Mouse (Mus musculus): ENCODE results near the gene Ifitm1. TPM values are rescaled to one million over a fixed set of nuclear protein-coding genes. Genes with fewer than 3 reads are reported as not detected.
"Not testable (repeated sequence)": the region's sequence is repeated elsewhere in the genome, so short reads cannot be mapped to it uniquely, and the experiment has no call there.

Ifitm1 gene
- polyA plus RNA-seq, 1 experiment from 2014 or later = 15.2 TPM

DNA sequence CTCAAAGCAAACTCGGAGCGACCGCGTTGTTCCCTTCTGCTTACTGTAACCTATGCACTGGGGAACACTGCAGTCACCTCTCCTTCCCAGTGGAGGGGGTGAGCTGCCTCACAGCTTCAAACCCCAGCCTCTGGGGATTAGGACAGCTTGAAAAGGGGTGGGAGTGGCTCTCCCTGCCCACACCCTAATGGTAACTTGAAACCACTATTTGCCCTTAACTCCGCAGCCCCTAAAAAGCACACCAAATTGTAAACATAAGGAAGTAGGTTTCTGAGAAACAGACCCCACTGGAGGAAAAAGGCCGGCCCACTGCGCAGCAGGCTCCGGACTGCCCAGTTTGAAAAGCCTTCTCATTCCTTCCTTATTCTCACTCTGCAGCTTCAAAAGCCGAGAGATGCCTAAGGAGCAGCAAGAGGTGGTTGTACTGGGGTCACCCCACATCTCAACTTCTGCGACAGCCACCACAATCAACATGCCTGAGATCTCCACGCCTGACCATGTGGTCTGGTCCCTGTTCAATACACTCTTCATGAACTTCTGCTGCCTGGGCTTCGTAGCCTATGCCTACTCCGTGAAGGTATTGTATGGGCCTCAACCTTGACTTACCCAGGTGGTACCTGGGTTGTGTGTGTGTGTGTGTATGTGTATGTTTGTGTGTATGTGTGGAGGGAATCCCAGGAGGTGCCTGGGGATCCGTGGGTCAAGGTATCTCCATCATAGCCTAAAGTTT, 1.0 kb downstream of the Ifitm1 start:
- no peaks in the 10 kb centered on the region for H3K36me3 ChIP-seq (ENCODE audit: control insufficient read depth, insufficient read depth)
- no peak for ATAC-seq (ENCODE audit: low read depth)
- no peak overlapping the region for H3K9ac ChIP-seq (ENCODE audit: low read depth, low read length)
- WGBS (ENCODE audit: insufficient replicate concordance) = 16% methylated on average over 14 of the region's 14 CpGs
- no peaks in the 10 kb centered on the region for H3K27me3 ChIP-seq (ENCODE audit: control insufficient read depth, insufficient read depth, low read depth, low read length)
- H3K4me3 ChIP-seq (ENCODE audit: low read depth, low read length) = no peak overlapping the region
- H3K9me3 ChIP-seq (replicated peaks; ENCODE audit: control insufficient read depth, low read length) = no peaks in the 10 kb centered on the region
- H3K4me2 ChIP-seq (ENCODE audit: low read depth, low read length) = no peak overlapping the region; the same call in 1 of the 2 replicates
- no peak overlapping the region for H3K27ac ChIP-seq (ENCODE audit: low read length)
- no peaks in the 10 kb centered on the region; the same call in 1 of the 2 replicates for H3K4me1 ChIP-seq (ENCODE audit: control insufficient read depth, low read depth, low read length)

DNA sequence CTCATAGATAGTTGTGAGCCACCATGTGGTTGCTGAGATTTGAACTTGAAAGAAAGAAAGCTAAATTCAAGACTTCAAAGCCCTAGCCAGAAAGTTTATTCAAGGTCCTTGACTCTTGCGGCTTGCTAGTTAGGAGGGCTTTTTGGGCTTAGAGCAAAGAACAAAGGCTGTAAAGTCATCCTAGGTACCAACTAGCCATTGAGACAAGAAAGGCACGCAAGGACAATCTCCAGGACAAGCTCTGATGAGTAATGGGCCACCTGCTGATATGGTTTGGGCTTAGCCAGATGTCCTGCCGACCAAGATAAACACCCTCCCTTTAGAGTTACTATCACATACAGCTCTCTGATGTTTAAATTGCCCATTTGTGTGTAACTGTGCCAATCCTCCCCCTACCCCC, 1.7 kb downstream of the Ifitm1 start:
- H3K27ac ChIP-seq (ENCODE audit: low read length); H3K27me3 ChIP-seq (ENCODE audit: control insufficient read depth, insufficient read depth, low read depth, low read length); ATAC-seq (ENCODE audit: low read depth); H3K4me2 ChIP-seq (ENCODE audit: low read depth, low read length); H3K9me3 ChIP-seq (replicated peaks; ENCODE audit: control insufficient read depth, low read length); H3K4me1 ChIP-seq (ENCODE audit: control insufficient read depth, low read depth, low read length); H3K9ac ChIP-seq (ENCODE audit: low read depth, low read length); H3K36me3 ChIP-seq (ENCODE audit: control insufficient read depth, insufficient read depth); H3K4me3 ChIP-seq (ENCODE audit: low read depth, low read length): not testable (repeated sequence)
- 34% methylated on average over 3 of the region's 3 CpGs for WGBS (ENCODE audit: insufficient replicate concordance)

DNA sequence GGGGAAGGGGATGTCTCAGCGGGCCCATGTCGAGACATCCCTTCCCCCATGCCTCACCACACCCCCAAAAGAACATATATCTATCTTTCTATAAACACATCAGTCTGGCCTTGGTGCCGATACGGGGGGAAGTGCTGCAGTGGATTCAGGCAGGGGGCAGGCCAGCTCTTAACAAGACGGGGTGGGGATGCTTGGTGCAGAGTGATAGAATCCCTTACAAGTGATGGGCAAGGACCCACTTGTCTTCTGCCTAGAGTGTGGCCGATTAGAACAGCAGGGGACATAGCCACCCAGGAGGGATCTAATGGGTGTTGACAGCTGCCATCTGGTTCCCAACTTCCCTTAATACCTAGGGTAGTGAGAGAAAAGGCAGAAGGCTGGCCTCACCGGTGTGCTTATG, 3.9 kb downstream of the Ifitm1 start:
- Histone ChIP-seq H3K9me3 (replicated peaks; ENCODE audit: control insufficient read depth, low read length) (no peaks in the 10 kb centered on the region), H3K4me2 (ENCODE audit: low read depth, low read length) (no peak overlapping the region), H3K27me3 (ENCODE audit: control insufficient read depth, insufficient read depth, low read depth, low read length) (no peaks in the 10 kb centered on the region), H3K36me3 (ENCODE audit: control insufficient read depth, insufficient read depth) (no peaks in the 10 kb centered on the region), H3K4me3 (ENCODE audit: low read depth, low read length) (no peak overlapping the region), H3K4me1 (ENCODE audit: control insufficient read depth, low read depth, low read length) (no peaks in the 10 kb centered on the region; the same call in 1 of the 2 replicates), H3K27ac (ENCODE audit: low read length) (no peak overlapping the region), H3K9ac (ENCODE audit: low read depth, low read length) (no peak overlapping the region)
- no peak for ATAC-seq (ENCODE audit: low read depth)
- WGBS (ENCODE audit: insufficient replicate concordance) = 27% methylated on average over 7 of the region's 7 CpGs

DNA sequence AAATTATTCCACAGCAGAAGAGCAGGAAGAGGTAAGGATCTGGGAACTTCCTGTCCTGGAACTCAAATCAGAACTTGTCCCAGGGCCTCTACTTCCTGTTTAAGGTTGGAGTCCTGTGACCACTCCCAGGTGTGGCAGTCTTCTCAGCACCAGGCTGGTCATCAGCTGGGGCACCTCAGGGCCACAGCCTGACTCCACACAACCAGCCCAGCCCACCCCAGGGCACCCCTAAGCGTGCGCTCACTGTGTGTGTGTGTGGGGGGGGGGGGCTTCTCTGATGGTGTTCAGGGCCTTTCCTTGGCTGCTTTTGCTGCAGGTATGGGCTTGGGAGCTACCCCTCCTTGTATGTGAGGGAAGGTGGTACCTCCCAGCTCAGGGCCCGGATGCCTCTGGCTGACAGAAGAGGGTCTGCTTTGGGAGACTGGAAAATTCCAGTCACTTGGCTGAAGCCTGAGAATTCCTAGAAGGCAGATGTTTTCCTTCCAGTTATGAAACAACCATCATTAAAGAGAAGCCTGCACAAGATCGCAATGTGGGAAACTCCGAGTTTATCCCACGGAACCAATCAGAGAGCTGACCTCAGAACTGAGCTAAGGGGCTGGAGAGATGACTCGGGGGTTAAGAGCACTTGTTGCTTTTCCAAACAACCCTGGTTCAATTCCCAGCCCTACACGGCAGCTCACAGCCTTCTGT, 4.6 kb downstream of the Ifitm1 start:
- Histone ChIP-seq H3K4me1 (ENCODE audit: control insufficient read depth, low read depth, low read length) (no peaks in the 10 kb centered on the region; the same call in 1 of the 2 replicates), H3K9me3 (replicated peaks; ENCODE audit: control insufficient read depth, low read length) (no peaks in the 10 kb centered on the region), H3K27ac (ENCODE audit: low read length) (no peak overlapping the region), H3K9ac (ENCODE audit: low read depth, low read length) (no peak overlapping the region), H3K4me3 (ENCODE audit: low read depth, low read length) (no peak overlapping the region), H3K4me2 (ENCODE audit: low read depth, low read length) (no peak overlapping the region), H3K36me3 (ENCODE audit: control insufficient read depth, insufficient read depth) (no peaks in the 10 kb centered on the region), H3K27me3 (ENCODE audit: control insufficient read depth, insufficient read depth, low read depth, low read length) (no peaks in the 10 kb centered on the region)
- ATAC-seq (ENCODE audit: low read depth) = no peak
- WGBS (ENCODE audit: insufficient replicate concordance) = 74% methylated on average over 8 of the region's 8 CpGs

DNA sequence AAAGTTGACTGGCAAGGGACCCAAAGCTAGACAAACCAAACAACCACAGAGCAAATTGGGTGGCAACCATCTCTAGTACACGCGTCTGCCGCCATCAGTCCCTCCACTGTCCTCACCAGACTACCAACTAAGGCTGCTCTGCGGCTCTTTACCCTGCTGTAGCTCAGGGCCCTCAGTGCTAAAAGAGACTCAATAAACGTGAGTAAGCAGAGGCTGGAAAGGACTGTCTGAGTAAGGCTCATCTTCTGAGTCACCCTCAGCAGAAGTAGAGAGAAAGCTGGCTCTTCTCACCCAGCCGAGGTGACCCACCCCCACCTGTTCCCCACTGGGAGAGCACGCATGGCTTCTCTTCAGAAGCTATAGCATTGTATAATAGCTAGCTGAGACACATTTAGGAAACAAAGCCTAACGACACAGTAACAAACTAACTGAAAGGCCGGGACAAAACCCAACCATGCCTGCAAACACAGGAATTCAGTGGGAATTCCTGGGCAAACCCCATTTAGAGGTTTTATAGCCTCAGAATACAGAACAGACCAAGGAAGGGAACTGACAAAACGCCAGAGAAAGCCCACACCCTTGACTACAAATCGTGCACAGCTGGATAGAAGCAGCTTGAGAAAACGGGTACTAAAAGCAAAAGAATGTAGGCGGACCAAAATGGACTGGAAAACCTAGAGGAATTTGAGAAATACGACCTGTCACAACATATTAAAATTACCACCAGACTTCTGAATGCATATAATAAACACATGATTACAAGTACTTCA, 6.6 kb downstream of the Ifitm1 start:
- 50% methylated on average over 14 of the region's 14 CpGs for WGBS (ENCODE audit: insufficient replicate concordance)

DNA sequence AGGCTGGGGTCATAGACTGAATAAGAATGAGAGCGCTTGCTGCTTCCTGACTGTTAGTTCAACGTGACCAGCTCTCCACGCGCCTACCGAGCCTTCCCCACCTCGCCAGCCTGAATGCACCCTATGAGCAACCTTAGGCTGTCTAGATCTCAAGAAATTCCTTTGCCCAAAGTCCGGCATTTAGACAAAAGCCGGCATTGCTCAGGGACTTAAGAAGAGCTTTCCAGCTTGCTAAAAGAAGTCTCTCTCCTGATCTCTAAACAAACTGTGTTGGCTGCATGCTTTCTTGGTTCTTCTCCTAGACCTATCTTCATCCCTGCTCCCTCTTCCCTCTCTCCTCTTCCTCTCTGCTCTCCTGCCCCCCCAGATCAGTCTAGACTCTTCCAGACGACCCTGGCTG, 7.9 kb downstream of the Ifitm1 start:
- Histone ChIP-seq H3K4me1 (ENCODE audit: control insufficient read depth, low read depth, low read length) (no peaks in the 10 kb centered on the region; the same call in 1 of the 2 replicates), H3K4me3 (ENCODE audit: low read depth, low read length) (no peak overlapping the region), H3K27ac (ENCODE audit: low read length) (no peak overlapping the region), H3K27me3 (ENCODE audit: control insufficient read depth, insufficient read depth, low read depth, low read length) (no peaks in the 10 kb centered on the region), H3K36me3 (ENCODE audit: control insufficient read depth, insufficient read depth) (no peaks in the 10 kb centered on the region), H3K4me2 (ENCODE audit: low read depth, low read length) (no peak overlapping the region), H3K9ac (ENCODE audit: low read depth, low read length) (no peak overlapping the region), H3K9me3 (replicated peaks; ENCODE audit: control insufficient read depth, low read length) (no peaks in the 10 kb centered on the region)
- WGBS (ENCODE audit: insufficient replicate concordance) = 22% methylated on average over 9 of the region's 9 CpGs
- no peak for ATAC-seq (ENCODE audit: low read depth)

More for the DNA sequence above, 6.6 kb downstream of the Ifitm1 start:
- H3K27ac ChIP-seq (ENCODE audit: low read length) = no peak overlapping the region
- H3K4me3 ChIP-seq (ENCODE audit: low read depth, low read length) = no peak overlapping the region
- H3K27me3 ChIP-seq (ENCODE audit: control insufficient read depth, insufficient read depth, low read depth, low read length) = no peaks in the 10 kb centered on the region
- no peak overlapping the region for H3K9ac ChIP-seq (ENCODE audit: low read depth, low read length)
- H3K4me1 ChIP-seq (ENCODE audit: control insufficient read depth, low read depth, low read length) = no peaks in the 10 kb centered on the region; the same call in 1 of the 2 replicates
- no peak overlapping the region for H3K4me2 ChIP-seq (ENCODE audit: low read depth, low read length)
- no peak for ATAC-seq (ENCODE audit: low read depth)
- H3K9me3 ChIP-seq (replicated peaks; ENCODE audit: control insufficient read depth, low read length) = no peaks in the 10 kb centered on the region
- no peaks in the 10 kb centered on the region for H3K36me3 ChIP-seq (ENCODE audit: control insufficient read depth, insufficient read depth)

DNA sequence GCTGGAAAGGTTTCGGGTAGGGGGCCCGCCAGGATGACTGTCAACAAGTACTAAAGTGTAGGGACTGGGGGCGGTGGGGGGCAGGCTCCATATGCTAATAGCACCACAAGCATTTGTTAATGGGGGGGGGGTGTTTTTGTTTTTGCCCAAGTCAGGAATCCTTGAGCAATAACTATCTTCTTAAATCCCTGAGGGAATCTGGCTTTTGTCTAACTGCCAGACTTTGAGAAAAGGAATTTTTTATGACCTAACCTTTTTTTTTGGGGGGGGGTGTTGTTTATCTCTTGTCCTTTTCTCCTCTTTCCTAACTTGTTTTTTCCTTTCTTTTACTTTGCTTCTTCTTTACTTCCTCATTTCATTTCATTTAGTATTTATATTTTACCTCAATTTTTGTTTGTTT, 8.4 kb downstream of the Ifitm1 start:
- Histone ChIP-seq H3K4me1 (ENCODE audit: control insufficient read depth, low read depth, low read length) (no peaks in the 10 kb centered on the region; the same call in 1 of the 2 replicates), H3K27me3 (ENCODE audit: control insufficient read depth, insufficient read depth, low read depth, low read length) (no peaks in the 10 kb centered on the region), H3K4me2 (ENCODE audit: low read depth, low read length) (no peak overlapping the region), H3K9ac (ENCODE audit: low read depth, low read length) (no peak overlapping the region), H3K36me3 (ENCODE audit: control insufficient read depth, insufficient read depth) (no peaks in the 10 kb centered on the region), H3K9me3 (replicated peaks; ENCODE audit: control insufficient read depth, low read length) (no peaks in the 10 kb centered on the region), H3K4me3 (ENCODE audit: low read depth, low read length) (no peak overlapping the region), H3K27ac (ENCODE audit: low read length) (no peak overlapping the region)
- ATAC-seq (ENCODE audit: low read depth) = no peak
- WGBS (ENCODE audit: insufficient replicate concordance) = 48% methylated on average over 3 of the region's 3 CpGs

DNA sequence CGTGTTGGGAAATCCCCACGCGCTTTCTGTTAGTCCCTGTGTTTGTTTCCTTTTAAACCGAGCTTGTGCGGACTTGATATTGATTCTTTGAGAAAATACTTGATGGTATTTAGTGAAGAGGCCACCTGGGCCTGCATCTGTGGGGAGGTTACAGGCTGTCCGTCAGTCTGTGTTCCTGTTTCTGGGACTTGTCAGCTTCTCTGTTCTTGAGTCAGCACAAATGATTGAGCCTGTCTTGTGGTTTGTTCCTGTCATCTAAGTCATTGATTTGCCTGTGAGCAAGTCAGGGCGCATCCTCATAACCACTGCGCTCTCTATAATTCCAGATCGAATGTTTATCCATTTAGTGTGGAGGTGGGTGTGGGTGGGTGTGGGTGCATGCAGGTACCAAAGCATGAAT, 9.7 kb downstream of the Ifitm1 start:
- not testable (repeated sequence) for ATAC-seq (ENCODE audit: low read depth); H3K9me3 ChIP-seq (replicated peaks; ENCODE audit: control insufficient read depth, low read length)
- WGBS (ENCODE audit: insufficient replicate concordance) = 52% methylated on average over 9 of the region's 9 CpGs

More for the DNA sequence above, 9.7 kb downstream of the Ifitm1 start:
- not testable (repeated sequence) for H3K27ac ChIP-seq (ENCODE audit: low read length); H3K4me3 ChIP-seq (ENCODE audit: low read depth, low read length); H3K9ac ChIP-seq (ENCODE audit: low read depth, low read length); H3K4me1 ChIP-seq (ENCODE audit: control insufficient read depth, low read depth, low read length); H3K27me3 ChIP-seq (ENCODE audit: control insufficient read depth, insufficient read depth, low read depth, low read length); H3K36me3 ChIP-seq (ENCODE audit: control insufficient read depth, insufficient read depth); H3K4me2 ChIP-seq (ENCODE audit: low read depth, low read length)
